ENCODE assay signal across 8 mouse cellular contexts in genomic region chr7:79742659-79743536, GRCm38 (mm10). TPM values are rescaled to one million over a fixed set of nuclear protein-coding genes. Genes with fewer than 3 reads are reported as not detected.
DNase-seq lines count a peak whose midpoint lies in the region; ATAC-seq lines count a peak whose summit lies in the region.

TSS of gene Pex11a (minus strand) at chr7:79743131.
TSS of gene Wdr93 (plus strand) at chr7:79743163.

- no peaks in the 10 kb centered on the region for H3K9me3 ChIP-seq in hindbrain, embryonic 16.5 days (ENCODE audit: control insufficient read depth, low read length)

- no peak within 1 kb of the TSS for H3K27ac ChIP-seq in hindbrain, embryonic 16.5 days (ENCODE audit: low read depth, low read length)

- H3K36me3 ChIP-seq in hindbrain, embryonic 16.5 days (ENCODE audit: control insufficient read depth, insufficient read depth, low read length) = no peaks in the 10 kb centered on the region

- H3K4me2 ChIP-seq in hindbrain, embryonic 16.5 days (ENCODE audit: low read length) = peak within 1 kb of the TSS; percentile 97

- peak; percentile 77 for DNase-seq in gastrocnemius, adult 18-20 months (ENCODE audit: low spot score)
- peak; percentile 80 for DNase-seq in left cerebral cortex, adult 11 months (ENCODE audit: low spot score)
- peak; percentile 92 for DNase-seq in lung, postnatal 36 days
- peak; percentile 82 for DNase-seq in retina, embryonic 14.5 days (ENCODE audit: low spot score)
- DNase-seq in thymus, postnatal 36 days = peak; percentile 80 to 84

- peaks cover 6% of the 10 kb centered on the region for H3K4me1 ChIP-seq in hindbrain, embryonic 16.5 days (ENCODE audit: control insufficient read depth, insufficient read depth, low read depth, low read length)

- H3K9ac ChIP-seq in hindbrain, embryonic 16.5 days (ENCODE audit: low read depth, low read length) = peak within 1 kb of the TSS; percentile 67

- peak within 1 kb of the TSS; percentile 72 for H3K4me3 ChIP-seq in hindbrain, embryonic 16.5 days (ENCODE audit: low read length)

- ATAC-seq in activated CD4-positive, CD25-positive, alpha-beta regulatory T cell, adult 4 months = peak; percentile 95
- ATAC-seq in common myeloid progenitor, adult 5-6 weeks (replicated peaks; ENCODE audit: low read depth, poor library complexity, severe bottlenecking) = peak; percentile 88
- ATAC-seq in hindbrain, embryonic 16.5 days = peak; percentile 95

- WGBS in hindbrain, embryonic 16.5 days = 4% methylated on average over 46 of the region's 46 CpGs

- H3K27me3 ChIP-seq in hindbrain, embryonic 16.5 days (replicated peaks; ENCODE audit: control insufficient read depth, insufficient read depth, low read length) = no peaks in the 10 kb centered on the region

RNA-seq across cellular contexts. Expression of gene Pex11a, which starts in this region (rescaled TPM):
- polyA plus RNA-seq in activated CD4-positive, CD25-positive, alpha-beta regulatory T cell, adult 4 months (2017; shearing (Covaris generic)) = 1 to 10 TPM; 2.6 to 2.7 TPM
- 3.1 and 4.5 TPM in 2 replicates for total RNA-seq in common myeloid progenitor, adult 5-6 weeks (2017)
- 10 to 100 TPM; 12.9 to 14.1 TPM for total RNA-seq in gastrocnemius, adult 18-20 months (2021)
- 13.2 and 13.6 TPM in 2 replicates for polyA plus RNA-seq in hindbrain, embryonic 16.5 days (2015; fragmentation: Nextera tagmentation; extraction: Ambion mirVana)

RNA-seq across cellular contexts. Expression of gene Wdr93, which starts in this region (rescaled TPM):
- polyA plus RNA-seq in activated CD4-positive, CD25-positive, alpha-beta regulatory T cell, adult 4 months (2017; shearing (Covaris generic)) = under 1 TPM in 1 of 2 experiments, not detected in 1; 0.27 TPM
- total RNA-seq in common myeloid progenitor, adult 5-6 weeks (2017) = not detected in 2 replicates
- total RNA-seq in gastrocnemius, adult 18-20 months (2021) = under 1 TPM; 0.09 to 0.16 TPM
- polyA plus RNA-seq in hindbrain, embryonic 16.5 days (2015; fragmentation: Nextera tagmentation; extraction: Ambion mirVana) = 0.51 and 0.52 TPM in 2 replicates
